Mouse (Mus musculus): ENCODE measurements around the gene Abca13. TPM values are rescaled to one million over a fixed set of nuclear protein-coding genes. Genes with fewer than 3 reads are reported as not detected.
A peak's percentile ranks its signal among the peaks of the same experiment; 100 is the strongest.
"Not testable (repeated sequence)": the region's sequence is repeated elsewhere in the genome, so short reads cannot be mapped to it uniquely, and the experiment has no call there.

Gene Abca13
- total RNA-seq, 1 experiment from 2014 or later = 5.6 TPM

DNA sequence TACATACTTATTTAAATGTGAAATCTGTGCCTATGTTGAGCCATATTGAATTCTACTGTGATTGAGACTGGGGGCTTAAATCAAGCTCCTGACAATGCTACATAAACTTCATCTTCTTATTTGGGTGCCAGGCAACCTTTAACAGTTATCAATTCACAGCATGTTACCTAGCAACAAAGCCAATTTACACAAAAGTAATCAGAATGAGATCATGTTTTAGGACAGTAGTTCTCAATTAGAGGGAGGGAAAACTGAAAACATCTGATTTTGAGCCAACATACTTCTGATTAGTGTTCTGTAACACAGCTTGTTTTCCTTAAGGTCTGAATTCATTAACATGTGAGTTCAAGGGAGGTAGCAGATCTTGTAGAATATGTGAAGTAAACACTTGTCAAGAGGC lies 244.9 kb downstream of the Abca13 start:
- ATAC-seq (replicated peaks in 1 of 2; ENCODE audit: insufficient read depth in 1 of 2, low FRiP score in 2 of 2, low TSS enrichment in 1 of 2, low read depth in 1 of 2, poor library complexity in 2 of 2, severe bottlenecking in 2 of 2) = no peak

DNA sequence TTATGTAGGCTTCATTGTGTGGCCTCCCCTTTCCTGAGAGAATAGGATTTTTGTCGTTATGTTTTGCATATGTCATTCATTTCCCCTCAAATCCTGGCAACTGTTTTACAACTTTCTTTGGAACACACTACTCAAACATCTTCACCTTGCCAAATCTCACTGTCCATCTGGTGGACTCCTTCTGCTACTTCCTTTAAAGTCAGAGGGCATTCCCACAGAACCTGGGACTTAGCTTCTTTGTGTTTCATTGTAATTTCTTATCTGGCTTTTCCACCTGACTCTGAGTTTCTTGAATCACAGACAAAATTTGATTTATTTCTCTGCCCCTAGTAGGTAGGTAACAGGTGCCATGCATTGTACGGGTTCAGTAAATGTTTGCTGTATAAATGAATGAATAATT lies 248.0 kb downstream of the Abca13 start:
- peak; percentile 53 to 56 for ATAC-seq (replicated peaks in 1 of 2; ENCODE audit: insufficient read depth in 1 of 2, low FRiP score in 2 of 2, low TSS enrichment in 1 of 2, low read depth in 1 of 2, poor library complexity in 2 of 2, severe bottlenecking in 2 of 2)

DNA sequence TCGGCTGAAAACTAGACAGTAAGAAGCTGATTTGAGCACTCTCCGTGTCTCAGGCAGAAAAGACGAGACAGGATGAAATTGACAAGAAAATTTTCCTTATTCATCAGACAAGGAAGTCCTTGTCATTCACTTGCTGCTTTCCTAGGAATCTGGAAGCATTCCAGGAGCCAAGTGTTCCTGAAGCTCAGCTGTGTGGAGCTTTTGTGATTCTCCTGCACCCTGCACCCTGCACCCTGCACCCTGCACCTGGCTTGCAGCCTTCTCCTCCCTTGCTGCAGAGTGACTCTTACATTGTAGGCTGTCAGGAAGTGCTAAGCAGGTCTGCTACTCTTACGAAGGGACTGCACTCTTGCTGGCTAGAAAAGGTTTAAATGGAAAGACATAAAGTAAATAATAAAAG lies 249.4 kb downstream of the Abca13 start:
- ATAC-seq (replicated peaks in 1 of 2; ENCODE audit: insufficient read depth in 1 of 2, low FRiP score in 2 of 2, low TSS enrichment in 1 of 2, low read depth in 1 of 2, poor library complexity in 2 of 2, severe bottlenecking in 2 of 2) = no peak

DNA sequence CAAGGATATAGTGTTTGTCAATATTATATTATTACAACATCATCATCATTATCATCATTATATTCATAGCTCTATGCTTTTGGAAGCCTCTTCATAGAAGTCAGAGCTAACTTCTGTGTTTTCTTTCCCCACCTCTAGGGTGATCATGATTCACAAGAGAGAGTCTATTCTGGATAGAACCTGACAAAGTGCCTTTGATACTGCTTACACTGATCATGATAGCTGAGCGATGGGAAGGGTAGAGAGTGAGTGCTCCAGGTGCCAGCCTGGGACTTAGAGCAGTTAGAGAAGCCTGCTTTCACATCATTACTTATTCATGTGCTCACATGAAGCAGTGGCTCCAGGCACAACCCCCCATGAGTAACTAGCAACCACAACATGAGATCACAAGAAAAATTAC lies 280.7 kb downstream of the Abca13 start:
- no peak for ATAC-seq (replicated peaks in 1 of 2; ENCODE audit: insufficient read depth in 1 of 2, low FRiP score in 2 of 2, low TSS enrichment in 1 of 2, low read depth in 1 of 2, poor library complexity in 2 of 2, severe bottlenecking in 2 of 2)

DNA sequence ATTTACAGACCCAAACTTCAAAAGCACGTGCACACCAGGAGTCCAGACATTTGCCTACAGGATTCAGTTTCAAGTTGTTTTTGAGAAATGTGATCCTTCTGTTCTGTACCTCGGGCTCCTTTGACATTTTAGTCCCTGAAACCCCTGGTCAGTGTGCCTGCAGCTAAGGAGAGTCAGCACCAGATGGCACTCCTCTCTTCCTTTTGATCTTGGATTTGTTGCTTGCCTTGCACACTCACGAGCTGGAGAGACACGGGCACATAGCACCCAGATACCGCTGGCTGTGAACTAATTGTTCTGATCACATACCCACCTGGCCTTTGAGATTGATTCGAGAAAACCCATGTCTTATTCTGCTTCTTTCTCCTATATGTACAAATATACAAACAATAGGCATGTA lies 289.8 kb downstream of the Abca13 start:
- peak; percentile 94 for ATAC-seq (replicated peaks in 1 of 2; ENCODE audit: insufficient read depth in 1 of 2, low FRiP score in 2 of 2, low TSS enrichment in 1 of 2, low read depth in 1 of 2, poor library complexity in 2 of 2, severe bottlenecking in 2 of 2)

DNA sequence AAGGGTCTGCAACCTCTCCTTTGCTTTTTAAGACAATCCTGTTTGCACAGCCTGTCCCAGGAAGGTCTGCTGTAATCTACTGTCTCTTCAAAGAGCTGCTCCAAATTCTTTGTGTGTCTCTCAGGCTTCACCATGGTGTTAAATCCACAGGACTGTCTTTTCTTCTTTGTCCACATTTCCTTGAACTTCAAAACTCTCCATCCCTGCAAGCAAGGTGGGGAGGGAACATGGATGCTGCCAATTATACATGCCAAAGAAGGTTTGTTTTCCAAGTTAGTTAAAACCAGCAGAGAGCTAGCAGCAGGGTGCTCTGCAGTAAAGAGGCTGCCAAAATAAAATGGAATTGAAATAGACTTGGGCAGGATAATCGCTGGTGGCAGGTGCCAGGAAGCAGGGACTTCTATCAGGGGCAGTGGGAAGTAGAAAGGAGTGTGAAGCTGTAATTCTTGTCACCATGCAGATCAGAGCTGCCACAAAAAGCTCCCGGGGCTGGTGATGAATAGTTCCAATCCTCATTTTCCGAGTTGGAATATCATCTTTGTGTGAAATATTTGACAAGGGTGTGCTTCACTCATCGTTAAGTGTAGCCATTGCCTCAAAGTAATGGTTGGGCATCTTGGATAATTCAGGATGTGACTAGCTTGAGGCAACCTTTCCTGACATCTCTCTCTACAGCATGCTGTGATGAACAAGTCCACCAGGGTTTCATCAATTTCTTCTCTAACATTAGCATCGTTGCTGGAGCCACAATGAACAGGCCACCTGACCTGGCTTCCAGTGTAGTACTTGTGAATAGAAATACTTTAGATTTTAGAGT lies 308.8 kb downstream of the Abca13 start:
- no peak for ATAC-seq (replicated peaks in 1 of 2; ENCODE audit: insufficient read depth in 1 of 2, low FRiP score in 2 of 2, low TSS enrichment in 1 of 2, low read depth in 1 of 2, poor library complexity in 2 of 2, severe bottlenecking in 2 of 2)

DNA sequence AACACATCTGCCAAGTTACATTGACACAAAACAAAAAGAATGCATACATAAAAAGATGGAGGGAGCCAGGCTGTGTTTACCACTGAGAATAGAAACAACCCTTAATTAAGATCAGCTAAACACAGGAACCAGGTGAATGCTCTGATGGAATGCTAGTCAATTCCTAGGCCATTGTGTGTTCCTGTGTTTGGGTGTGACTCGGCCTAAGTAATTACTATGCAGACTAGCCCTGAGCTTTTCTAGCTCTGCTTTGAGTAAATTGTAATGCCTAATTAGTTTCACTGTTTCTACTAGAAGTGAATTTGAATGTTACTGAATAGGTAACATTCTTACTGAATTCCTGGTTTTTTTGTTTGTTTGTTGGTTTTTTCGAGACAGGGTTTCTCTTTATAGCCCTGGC lies 323.2 kb downstream of the Abca13 start:
- not testable (repeated sequence) for ATAC-seq (replicated peaks in 1 of 2; ENCODE audit: insufficient read depth in 1 of 2, low FRiP score in 2 of 2, low TSS enrichment in 1 of 2, low read depth in 1 of 2, poor library complexity in 2 of 2, severe bottlenecking in 2 of 2)

DNA sequence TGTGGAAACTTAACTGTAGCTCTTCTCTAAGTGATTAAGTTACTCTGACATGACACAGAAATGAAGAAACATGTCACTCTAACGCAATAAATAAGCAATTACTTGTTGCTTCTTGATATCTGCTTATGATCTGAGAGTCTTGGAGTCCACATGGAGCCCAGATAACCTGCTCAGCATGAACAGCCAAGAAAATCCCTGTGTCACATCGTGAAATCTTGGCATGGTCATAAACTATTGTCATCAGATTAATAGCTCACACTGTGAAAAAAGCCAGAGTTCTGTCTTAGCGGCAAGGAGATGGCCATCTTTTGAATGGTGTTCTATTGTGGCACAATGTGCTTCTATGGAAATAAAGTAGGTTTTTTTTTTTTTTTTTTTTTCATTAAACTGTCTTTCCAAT lies 336.8 kb downstream of the Abca13 start:
- no peak for ATAC-seq (replicated peaks in 1 of 2; ENCODE audit: insufficient read depth in 1 of 2, low FRiP score in 2 of 2, low TSS enrichment in 1 of 2, low read depth in 1 of 2, poor library complexity in 2 of 2, severe bottlenecking in 2 of 2)

DNA sequence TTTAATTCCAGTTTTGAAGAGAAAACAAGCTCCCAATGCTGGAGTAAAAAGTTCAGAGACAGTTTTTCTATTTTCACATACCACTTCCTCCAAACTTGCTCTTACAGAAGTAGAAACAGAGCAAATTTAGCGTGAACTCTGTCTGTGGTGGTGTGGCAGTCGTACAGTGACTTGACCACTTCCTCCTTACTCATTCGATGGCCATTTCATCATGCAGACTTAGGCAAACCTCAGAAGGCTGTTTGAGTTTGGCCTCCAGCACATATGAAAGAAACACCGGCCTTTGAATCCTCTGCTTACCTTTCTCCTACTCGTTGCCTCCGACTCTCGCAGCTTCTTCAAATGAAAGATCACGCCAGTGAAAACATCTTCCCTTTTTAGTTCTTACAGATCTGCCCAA lies 340.0 kb downstream of the Abca13 start:
- peak; percentile 93 to 94 for ATAC-seq (replicated peaks in 1 of 2; ENCODE audit: insufficient read depth in 1 of 2, low FRiP score in 2 of 2, low TSS enrichment in 1 of 2, low read depth in 1 of 2, poor library complexity in 2 of 2, severe bottlenecking in 2 of 2)

DNA sequence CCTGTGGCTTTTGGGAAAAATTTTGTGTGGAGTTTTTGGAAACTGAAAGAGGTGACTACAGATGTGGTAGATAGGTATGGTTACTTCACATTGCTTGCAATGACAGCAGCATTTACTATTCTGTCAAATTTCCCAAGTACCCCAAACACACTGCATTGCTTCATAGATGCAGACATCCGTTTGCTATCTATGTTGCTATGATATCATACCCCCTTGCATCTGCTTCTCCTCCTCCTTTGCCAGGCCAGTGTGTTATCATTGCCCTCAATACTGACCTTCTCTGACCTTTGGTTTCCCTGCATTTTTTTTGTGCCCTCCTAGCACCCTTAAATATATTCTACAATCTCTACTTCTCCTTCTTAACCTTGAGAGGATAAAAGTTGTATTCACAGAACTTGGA lies 341.4 kb downstream of the Abca13 start:
- ATAC-seq (replicated peaks in 1 of 2; ENCODE audit: insufficient read depth in 1 of 2, low FRiP score in 2 of 2, low TSS enrichment in 1 of 2, low read depth in 1 of 2, poor library complexity in 2 of 2, severe bottlenecking in 2 of 2) = no peak

DNA sequence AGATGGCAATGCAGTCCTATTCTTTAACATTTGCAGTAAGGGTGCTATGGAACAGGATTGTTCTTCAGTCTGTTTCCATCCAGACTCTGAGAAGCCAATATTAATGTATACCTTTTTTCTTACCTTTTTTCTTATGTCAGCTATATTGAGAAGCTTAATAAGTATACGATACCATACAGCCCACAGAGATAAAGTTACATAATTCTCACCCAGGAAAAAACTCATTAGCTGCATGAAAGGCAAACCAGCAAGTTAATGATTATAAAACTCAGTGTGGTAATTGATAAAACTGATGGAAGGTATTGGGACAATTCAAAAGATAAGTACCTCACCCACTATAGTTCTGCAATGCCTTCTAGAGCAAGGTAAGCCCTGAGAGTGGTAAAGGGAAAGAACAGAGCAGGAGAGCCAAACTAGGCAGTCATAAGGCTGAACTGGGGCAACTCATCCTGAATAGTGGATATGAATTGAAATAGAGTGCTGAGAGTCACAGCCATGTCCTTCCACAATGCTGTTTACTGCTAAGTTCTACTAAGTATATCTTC lies 342.0 kb downstream of the Abca13 start:
- no peak for ATAC-seq (replicated peaks in 1 of 2; ENCODE audit: insufficient read depth in 1 of 2, low FRiP score in 2 of 2, low TSS enrichment in 1 of 2, low read depth in 1 of 2, poor library complexity in 2 of 2, severe bottlenecking in 2 of 2)

DNA sequence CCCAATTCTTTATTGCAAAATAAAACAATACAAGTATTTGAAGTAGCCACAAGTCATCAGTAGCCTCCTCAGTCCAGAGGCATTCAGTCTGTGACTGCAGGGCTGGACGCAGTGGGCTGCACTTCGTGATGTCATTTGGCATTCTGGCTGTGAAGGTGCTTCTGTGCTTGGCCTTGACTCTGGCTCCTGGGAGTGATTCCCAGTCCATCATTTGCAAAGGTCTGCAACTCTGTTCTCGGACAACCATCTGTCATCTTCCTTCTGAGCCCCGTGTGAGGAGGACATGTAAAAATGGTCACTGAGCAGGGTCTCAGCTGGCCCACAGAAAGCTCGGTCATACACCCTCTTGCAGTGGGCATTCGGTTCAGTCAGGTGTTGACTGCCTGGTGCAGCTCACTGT lies 345.1 kb downstream of the Abca13 start:
- no peak for ATAC-seq (replicated peaks in 1 of 2; ENCODE audit: insufficient read depth in 1 of 2, low FRiP score in 2 of 2, low TSS enrichment in 1 of 2, low read depth in 1 of 2, poor library complexity in 2 of 2, severe bottlenecking in 2 of 2)

DNA sequence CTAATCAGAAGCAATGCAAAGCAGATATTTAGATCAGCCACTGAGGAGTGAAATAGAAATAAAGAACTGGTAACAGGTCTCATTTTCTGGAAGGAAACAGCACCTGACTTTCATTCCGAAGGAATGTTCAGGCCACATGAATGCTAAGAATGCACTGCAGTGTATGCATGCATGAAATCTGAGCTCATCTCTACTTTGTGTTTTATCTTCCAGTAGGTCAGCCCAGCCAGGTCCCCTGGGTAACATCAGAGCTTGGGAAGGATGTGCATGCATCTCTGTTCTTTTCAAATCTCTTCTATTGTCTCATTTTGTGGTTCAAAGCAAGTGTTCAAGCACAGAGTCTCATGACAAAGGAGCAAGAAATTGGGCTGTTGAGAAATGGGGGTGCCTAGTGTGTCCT lies 346.6 kb downstream of the Abca13 start:
- no peak for ATAC-seq (replicated peaks in 1 of 2; ENCODE audit: insufficient read depth in 1 of 2, low FRiP score in 2 of 2, low TSS enrichment in 1 of 2, low read depth in 1 of 2, poor library complexity in 2 of 2, severe bottlenecking in 2 of 2)

DNA sequence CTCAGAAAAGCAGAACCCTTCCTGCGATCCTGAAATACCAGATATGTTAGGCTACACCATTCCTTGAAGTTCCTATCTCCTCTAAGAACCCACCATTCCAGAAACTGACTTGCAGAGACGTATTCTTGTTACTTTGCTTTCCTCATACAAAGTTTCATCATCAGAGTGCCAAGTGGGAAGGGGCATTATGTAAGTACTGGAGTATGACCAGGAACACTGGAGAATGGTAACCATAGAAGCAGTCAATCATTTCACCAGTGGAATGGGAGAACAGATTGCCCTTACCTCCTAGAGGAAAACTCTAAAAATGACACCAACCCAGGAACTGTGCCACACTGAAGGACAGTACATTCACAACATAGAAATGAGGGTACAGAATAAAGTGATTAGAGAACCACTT lies 368.3 kb downstream of the Abca13 start:
- ATAC-seq (replicated peaks in 1 of 2; ENCODE audit: insufficient read depth in 1 of 2, low FRiP score in 2 of 2, low TSS enrichment in 1 of 2, low read depth in 1 of 2, poor library complexity in 2 of 2, severe bottlenecking in 2 of 2) = no peak

DNA sequence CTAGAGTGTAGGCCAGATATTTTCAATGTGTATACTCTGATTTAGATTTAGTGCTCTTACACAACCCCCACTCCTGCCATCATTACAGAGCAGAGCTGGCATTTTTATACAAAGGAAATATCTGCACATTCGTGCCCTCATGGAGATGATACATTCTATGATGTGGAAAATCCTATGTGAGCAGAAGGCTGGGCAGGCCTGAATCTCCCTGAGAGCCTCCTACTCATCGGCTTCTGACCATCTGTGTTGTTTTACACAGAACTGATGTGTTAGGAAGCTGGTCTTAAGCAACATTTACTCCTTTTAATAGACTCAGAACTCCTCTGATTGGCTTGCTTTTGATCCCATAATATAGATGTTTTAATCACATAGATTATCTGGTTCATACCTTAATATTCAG lies 376.6 kb downstream of the Abca13 start:
- no peak for ATAC-seq (replicated peaks in 1 of 2; ENCODE audit: insufficient read depth in 1 of 2, low FRiP score in 2 of 2, low TSS enrichment in 1 of 2, low read depth in 1 of 2, poor library complexity in 2 of 2, severe bottlenecking in 2 of 2)

DNA sequence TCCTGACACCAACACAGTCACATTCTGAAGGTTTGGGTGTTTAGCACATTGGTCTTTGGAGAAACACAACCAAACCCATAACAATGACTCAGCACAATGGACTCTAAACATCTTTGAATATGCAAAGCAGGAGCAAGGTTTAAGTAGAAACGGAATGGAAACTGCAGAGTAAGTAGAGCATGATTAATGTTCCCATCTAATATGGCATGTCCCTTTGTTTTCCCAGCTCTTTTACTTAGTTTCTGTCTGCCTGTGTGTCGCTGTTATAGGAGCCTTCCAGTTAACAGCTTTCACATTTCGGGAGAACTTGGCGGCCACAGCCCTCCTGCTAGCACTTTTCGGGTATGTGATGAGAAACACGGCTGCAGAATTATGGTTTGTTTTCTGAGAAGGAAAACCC lies 378.6 kb downstream of the Abca13 start:
- ATAC-seq (replicated peaks in 1 of 2; ENCODE audit: insufficient read depth in 1 of 2, low FRiP score in 2 of 2, low TSS enrichment in 1 of 2, low read depth in 1 of 2, poor library complexity in 2 of 2, severe bottlenecking in 2 of 2) = no peak

DNA sequence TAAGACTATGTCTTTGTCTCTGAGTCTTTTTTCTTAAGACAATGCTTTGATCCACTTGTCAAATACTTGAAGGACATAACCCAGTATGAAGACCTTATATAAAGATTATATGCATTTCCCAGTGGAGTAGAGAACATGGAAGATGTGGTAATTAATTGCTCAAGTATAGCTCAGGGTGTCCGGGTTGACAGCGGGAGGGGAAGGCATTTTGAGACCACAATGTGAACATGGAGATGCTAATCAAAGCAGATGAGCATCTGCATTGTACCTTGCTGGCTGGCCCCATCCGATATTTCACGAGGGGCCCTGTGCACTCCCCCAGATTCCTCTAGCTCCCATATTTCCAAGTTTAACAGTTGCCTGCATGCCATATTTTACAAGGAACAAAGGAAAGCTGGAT lies 383.2 kb downstream of the Abca13 start:
- ATAC-seq (replicated peaks in 1 of 2; ENCODE audit: insufficient read depth in 1 of 2, low FRiP score in 2 of 2, low TSS enrichment in 1 of 2, low read depth in 1 of 2, poor library complexity in 2 of 2, severe bottlenecking in 2 of 2) = no peak

DNA sequence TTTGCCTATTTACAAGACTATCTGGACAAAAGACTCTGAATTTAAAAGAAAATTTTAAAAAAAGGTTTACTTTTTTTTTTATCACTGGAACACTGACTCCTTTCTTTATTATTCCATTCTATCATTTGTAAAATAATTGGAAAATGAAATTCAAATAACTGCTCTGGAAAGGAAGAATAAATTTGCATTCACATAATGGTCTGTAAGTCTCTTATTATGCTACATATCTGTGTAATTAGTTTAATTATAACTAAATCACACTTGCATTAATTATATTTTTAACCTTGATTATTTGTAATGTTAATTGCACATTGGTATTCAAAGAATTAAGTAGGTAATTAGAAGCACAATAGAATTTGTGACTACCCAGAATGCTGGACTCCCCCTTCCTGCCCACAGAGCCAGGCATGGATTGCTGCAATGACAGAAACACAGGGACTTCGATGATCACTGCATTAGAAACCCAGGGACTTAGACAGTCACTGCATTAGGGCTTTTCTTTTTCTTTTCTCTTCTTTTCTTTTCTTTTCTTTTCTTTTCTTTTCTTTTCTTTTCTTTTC lies 400.1 kb downstream of the Abca13 start:
- no peak for ATAC-seq (replicated peaks in 1 of 2; ENCODE audit: insufficient read depth in 1 of 2, low FRiP score in 2 of 2, low TSS enrichment in 1 of 2, low read depth in 1 of 2, poor library complexity in 2 of 2, severe bottlenecking in 2 of 2)

DNA sequence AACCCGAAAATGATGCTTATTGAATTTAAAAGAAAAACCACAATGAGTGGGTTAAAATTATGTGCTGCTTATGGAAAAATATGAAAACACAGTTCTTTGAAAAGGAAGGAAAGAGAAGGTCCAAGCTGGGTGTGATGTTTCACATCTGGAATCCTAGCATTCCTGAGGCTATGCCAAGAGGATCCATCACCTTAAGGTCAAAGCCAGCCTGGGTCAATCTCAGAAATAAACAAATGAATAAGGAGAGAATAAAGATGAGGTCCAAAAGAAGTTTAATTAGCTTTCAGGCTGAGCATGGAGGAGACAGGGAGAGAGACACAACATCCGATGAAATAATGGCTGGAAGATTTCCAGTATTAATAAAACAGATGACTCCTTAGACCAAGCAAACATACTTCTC lies 405.6 kb downstream of the Abca13 start:
- ATAC-seq (replicated peaks in 1 of 2; ENCODE audit: insufficient read depth in 1 of 2, low FRiP score in 2 of 2, low TSS enrichment in 1 of 2, low read depth in 1 of 2, poor library complexity in 2 of 2, severe bottlenecking in 2 of 2) = no peak
